Mouse (Mus musculus): ENCODE data around the gene Tnfrsf21.

DNA sequence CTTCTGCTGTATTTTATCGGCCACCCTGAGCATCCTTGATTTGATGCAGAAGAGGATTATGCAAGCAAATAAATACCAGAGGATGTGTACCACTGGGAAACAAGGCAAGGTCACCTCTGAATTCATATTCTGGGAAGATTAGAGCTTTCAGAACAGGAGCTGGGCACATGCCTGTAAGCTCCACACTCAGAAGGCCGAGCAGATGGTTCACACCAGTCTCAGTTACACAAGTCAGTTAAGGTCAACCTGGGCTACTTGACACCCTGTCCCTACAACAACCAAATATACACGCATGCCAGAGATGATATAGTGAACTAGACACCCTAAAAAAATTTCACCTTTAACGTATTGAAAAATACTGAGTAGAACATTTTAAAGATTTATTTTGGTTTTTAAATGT is 116.8 kb downstream of the Tnfrsf21 start:
- TF ChIP-seq POLR2A (IDR thresholded peaks at IDR 0.05; ENCODE audit: borderline replicate concordance, insufficient read depth, low read length) (no peak), CTCF (IDR thresholded peaks at IDR 0.05; ENCODE audit: borderline replicate concordance, insufficient read depth, low read depth, low read length) (no peak)
